Mouse (Mus musculus): ENCODE results near the gene Frmd8.

- TF ChIP-seq POLR2A (IDR thresholded peaks at IDR 0.05; ENCODE audit: borderline replicate concordance, extremely low read depth, insufficient read depth, insufficient read length, poor library complexity, severe bottlenecking) (no peak), CTCF (IDR thresholded peaks at IDR 0.05; ENCODE audit: borderline replicate concordance, extremely low read depth, insufficient read depth, insufficient read length) (no peak)
Measured at GRCm38 (mm10) chr19:5823266-5823839, 51.7 kb downstream of the Frmd8 start.
